Mouse (Mus musculus) right cerebral cortex, postnatal 25 days (tissue): Measurements from ENCODE around the gene Rpl3l.

Experiments used
- DNase-seq: peaks from one replicate; pipeline ENCODE4 v3.0.0; 2022

Rpl3l gene

GRCm38 (mm10) chr17:24745526-24746497 is 18.2 kb downstream of the Rpl3l start:
- DNase-seq, result peak; percentile 75

- DNase-seq, result no peak
Measured at GRCm38 (mm10) chr17:24746986-24747385, 19.4 kb downstream of the Rpl3l start.

GRCm38 (mm10) chr17:24751528-24751927 is 23.9 kb downstream of the Rpl3l start:
- DNase-seq, result no peak

- no peak for DNase-seq
Measured at GRCm38 (mm10) chr17:24752415-24753394, 25.1 kb downstream of the Rpl3l start, which contains the start of gene Hs3st6. Gene Hs3st6 (plus strand): TSS chr17:24752988.

- no peak for DNase-seq
Measured at GRCm38 (mm10) chr17:24757394-24757793, 29.8 kb downstream of the Rpl3l start.

- DNase-seq, result no peak
Measured at GRCm38 (mm10) chr17:24761121-24761520, 33.5 kb downstream of the Rpl3l start.

- no peak for DNase-seq
Measured at GRCm38 (mm10) chr17:24765016-24765905, 37.6 kb downstream of the Rpl3l start.

- no peak for DNase-seq
Measured at GRCm38 (mm10) chr17:24766266-24766875, 38.8 kb downstream of the Rpl3l start.

- DNase-seq, result no peak
Measured at GRCm38 (mm10) chr17:24769146-24769545, 41.5 kb downstream of the Rpl3l start.

GRCm38 (mm10) chr17:24773241-24773640 is 45.6 kb downstream of the Rpl3l start:
- no peak for DNase-seq

GRCm38 (mm10) chr17:24775173-24775572 is 47.6 kb downstream of the Rpl3l start:
- no peak for DNase-seq

GRCm38 (mm10) chr17:24777073-24777472 is 49.5 kb downstream of the Rpl3l start:
- no peak for DNase-seq

GRCm38 (mm10) chr17:24780821-24781220 is 53.2 kb downstream of the Rpl3l start:
- DNase-seq, result no peak
